Mouse (Mus musculus) midbrain, embryonic 15.5 days (tissue): ENCODE measurements around the gene Gm14743. TPM values are rescaled to one million over a fixed set of nuclear protein-coding genes. Genes with fewer than 3 reads are reported as not detected.
"Not testable (repeated sequence)": the region's sequence is repeated elsewhere in the genome, so short reads cannot be mapped to it uniquely, and the experiment has no call there.

Source experiments
- ATAC-seq: fragments of 200-750 bp; cut with Nextera tagmentation; replicated peaks from 2 replicates; pipeline ENCODE4 v1.8.0; 2017; ENCODE audit warnings: moderate TSS enrichment
- H3K27ac ChIP-seq: fragments of 300-500 bp; sonication (generic); 2 replicates; pipeline ENCODE4 v1.5.1; 2015; ENCODE audit warnings: mild to moderate bottlenecking, inconsistent platforms
- H3K27me3 ChIP-seq: fragments of 300-500 bp; sonication (generic); replicated peaks from 2 replicates; pipeline ENCODE4 v1.6.1; 2015; ENCODE audit warnings: inconsistent platforms
- H3K36me3 ChIP-seq: fragments of 300-500 bp; sonication (generic); replicated peaks from 2 replicates; pipeline ENCODE4 v1.6.1; 2015; ENCODE audit warnings: inconsistent platforms
- H3K4me1 ChIP-seq: fragments of 300-500 bp; sonication (generic); 2 replicates; pipeline ENCODE4 v1.6.1; 2015; ENCODE audit warnings: inconsistent platforms
- H3K4me2 ChIP-seq: fragments of 300-500 bp; sonication (generic); 2 replicates; pipeline ENCODE4 v1.6.1; 2015; ENCODE audit warnings: inconsistent platforms, mild to moderate bottlenecking, moderate library complexity
- H3K4me3 ChIP-seq: fragments of 300-500 bp; sonication (generic); 2 replicates; pipeline ENCODE4 v1.5.1; 2015; ENCODE audit warnings: mild to moderate bottlenecking, inconsistent platforms
- H3K9ac ChIP-seq: fragments of 300-500 bp; sonication (generic); 2 replicates; pipeline ENCODE4 v1.6.1; 2015; ENCODE audit warnings: mild to moderate bottlenecking, inconsistent platforms
- H3K9me3 ChIP-seq: fragments of 300-500 bp; sonication (generic); 2 replicates; pipeline ENCODE4 v1.6.1; 2016; ENCODE audit warnings: inconsistent platforms
- WGBS: fragments of 180-500 bp; shearing (Covaris S2); methylation state at CpG from one replicate; pipeline ENCODE4 v1.1.7; 2015; ENCODE audit warnings: mixed read lengths; 5-methylcytosine and 5-hydroxymethylcytosine counted together
- polyA plus RNA-seq: library from polyadenylated mRNA; unstranded; fragments of >200 nt; fragmentation: Nextera tagmentation; extraction: Ambion mirVana; gene quantifications from 2 replicates; pipeline ENCODE4 v1.2.1, GENCODE M21; 2015

Gene Gm14743
- polyA plus RNA-seq: not detected in 2 replicates

DNA sequence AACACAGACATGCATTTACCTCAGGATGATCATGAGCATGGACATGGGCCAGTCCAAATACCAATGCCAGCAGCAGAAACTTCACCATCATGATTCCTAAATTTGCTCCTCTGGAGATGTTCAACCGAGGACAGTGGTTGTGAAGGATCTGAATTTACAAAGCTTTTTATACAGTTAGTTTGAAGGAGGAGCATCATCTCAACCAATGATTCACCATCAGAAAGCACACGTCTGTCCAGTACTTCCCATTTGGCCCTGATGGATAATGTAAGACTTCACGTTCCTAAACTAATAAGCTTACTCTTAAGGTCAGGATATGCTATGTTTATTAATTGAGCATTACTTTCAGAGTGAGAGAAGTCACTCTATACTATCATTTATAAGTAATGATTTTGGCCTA, at the start of gene Gm14743:
TSS of gene Gm14743 (minus strand) at position 101 of the 400 bp plus-strand sequence.
- H3K27ac ChIP-seq, H3K9ac ChIP-seq, H3K4me3 ChIP-seq, H3K36me3 ChIP-seq, H3K27me3 ChIP-seq, H3K4me2 ChIP-seq, H3K4me1 ChIP-seq, ATAC-seq, H3K9me3 ChIP-seq: not testable (repeated sequence)
- no CpG with 5 or more reads among the region's 3 CpGs for WGBS

DNA sequence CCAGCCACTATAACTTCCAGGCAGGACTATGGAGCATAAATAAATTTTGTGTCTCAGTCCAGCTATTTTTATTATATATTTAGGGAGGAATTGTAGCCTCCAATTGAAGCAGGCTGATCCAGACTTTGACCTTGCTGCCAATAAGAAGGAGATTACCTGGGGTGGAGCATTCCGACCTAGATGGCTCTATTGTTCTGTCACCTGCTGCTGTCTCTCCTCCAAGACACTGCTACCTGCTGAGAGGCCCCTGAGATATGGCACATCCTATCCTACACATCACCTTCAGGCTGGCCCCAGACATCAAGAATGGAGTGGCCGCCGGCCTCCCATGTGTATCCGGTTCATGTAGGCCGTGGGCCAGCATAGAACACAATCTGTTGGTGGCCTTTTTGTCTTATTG, 42.9 kb downstream of the Gm14743 start:
- WGBS: 91% methylated on average over 5 of the region's 5 CpGs
- Histone ChIP-seq H3K36me3 (no peaks in the 10 kb centered on the region), H3K4me3 (no peak overlapping the region), H3K4me2 (no peak overlapping the region), H3K9me3 (no peaks in the 10 kb centered on the region), H3K9ac (no peak overlapping the region), H3K4me1 (no peaks in the 10 kb centered on the region), H3K27me3 (no peaks in the 10 kb centered on the region), H3K27ac (no peak overlapping the region)
- ATAC-seq: no peak

DNA sequence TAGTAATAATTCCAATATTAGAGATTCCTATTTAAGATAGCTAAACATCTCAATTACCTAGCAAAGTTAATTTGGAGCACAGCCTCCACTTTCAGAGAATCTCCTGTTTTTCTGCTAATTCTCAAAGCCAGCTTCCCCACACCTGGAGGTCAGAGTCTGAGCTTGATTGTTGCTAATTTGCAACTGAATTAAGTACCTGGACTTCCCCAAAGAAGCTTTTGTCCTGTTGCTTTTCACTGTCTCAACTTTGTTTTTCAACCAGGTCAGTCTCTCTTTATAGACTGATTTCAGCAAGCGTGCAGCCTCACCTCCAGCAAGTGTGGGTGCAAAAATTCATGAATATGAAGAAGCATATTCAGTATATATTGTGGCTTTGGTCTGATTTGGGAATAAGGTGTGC, 43.5 kb downstream of the Gm14743 start:
- not testable (repeated sequence) for H3K27me3 ChIP-seq, H3K27ac ChIP-seq, H3K4me1 ChIP-seq, H3K4me2 ChIP-seq, ATAC-seq, H3K4me3 ChIP-seq, H3K9ac ChIP-seq, H3K36me3 ChIP-seq, H3K9me3 ChIP-seq
- 77% methylated on average over 1 of the region's 1 CpGs for WGBS

Other genes with a start within 250 kb of the Gm14743 start
- 0.24 TPM in 1 of 2 replicates, not detected in the other for gene Obp1a, start 154.5 kb downstream of the Gm14743 start, polyA plus RNA-seq
- gene Gm5938, start 120.5 kb downstream of the Gm14743 start, polyA plus RNA-seq: not detected in 2 replicates
- gene Obp1b, start 59.1 kb downstream of the Gm14743 start, polyA plus RNA-seq: not detected in 2 replicates
- gene 4930480E11Rik, start 123.7 kb upstream of the Gm14743 start, polyA plus RNA-seq: not detected in 2 replicates